Mouse (Mus musculus): ENCODE measurements at regions not wholly inside any gene's neighbourhood (a gene's known extent, or its start where the extent isn't known, plus 50 kb on each side); places are given as distances from the start of the nearest gene placed in this dataset.

- no peaks in the 10 kb centered on the region for H3K4me1 ChIP-seq (ENCODE audit: control insufficient read depth, low read depth, low read length)
- no peaks in the 10 kb centered on the region for H3K27me3 ChIP-seq (ENCODE audit: control insufficient read depth, insufficient read depth, low read depth, low read length)
- no peaks in the 10 kb centered on the region for H3K36me3 ChIP-seq (ENCODE audit: control insufficient read depth, insufficient read depth)
- no peaks in the 10 kb centered on the region for H3K9me3 ChIP-seq (replicated peaks; ENCODE audit: control insufficient read depth, low read length)
- no peak overlapping the region for H3K9ac ChIP-seq (ENCODE audit: low read depth, low read length)
- no peak overlapping the region for H3K27ac ChIP-seq (ENCODE audit: low read length)
- no peak for ATAC-seq (ENCODE audit: low read depth)
- no peak overlapping the region for H3K4me3 ChIP-seq (ENCODE audit: low read depth, low read length)
- no peak overlapping the region for H3K4me2 ChIP-seq (ENCODE audit: low read depth, low read length)
Observed at GRCm38 (mm10) chrX:159116210-159116609, 93.9 kb upstream of the Rps6ka3 start.

GRCm38 (mm10) chrX:159140554-159140953 is 69.6 kb upstream of the Rps6ka3 start:
- Histone ChIP-seq H3K27me3 (ENCODE audit: control insufficient read depth, insufficient read depth, low read depth, low read length) (no peaks in the 10 kb centered on the region), H3K4me2 (ENCODE audit: low read depth, low read length) (no peak overlapping the region), H3K9me3 (replicated peaks; ENCODE audit: control insufficient read depth, low read length) (no peaks in the 10 kb centered on the region), H3K4me3 (ENCODE audit: low read depth, low read length) (no peak overlapping the region), H3K4me1 (ENCODE audit: control insufficient read depth, low read depth, low read length) (no peaks in the 10 kb centered on the region), H3K36me3 (ENCODE audit: control insufficient read depth, insufficient read depth) (no peaks in the 10 kb centered on the region), H3K9ac (ENCODE audit: low read depth, low read length) (no peak overlapping the region), H3K27ac (ENCODE audit: low read length) (no peak overlapping the region)
- WGBS (ENCODE audit: insufficient replicate concordance) = 35% methylated on average over 4 of the region's 4 CpGs
- ATAC-seq (ENCODE audit: low read depth) = no peak

DNA sequence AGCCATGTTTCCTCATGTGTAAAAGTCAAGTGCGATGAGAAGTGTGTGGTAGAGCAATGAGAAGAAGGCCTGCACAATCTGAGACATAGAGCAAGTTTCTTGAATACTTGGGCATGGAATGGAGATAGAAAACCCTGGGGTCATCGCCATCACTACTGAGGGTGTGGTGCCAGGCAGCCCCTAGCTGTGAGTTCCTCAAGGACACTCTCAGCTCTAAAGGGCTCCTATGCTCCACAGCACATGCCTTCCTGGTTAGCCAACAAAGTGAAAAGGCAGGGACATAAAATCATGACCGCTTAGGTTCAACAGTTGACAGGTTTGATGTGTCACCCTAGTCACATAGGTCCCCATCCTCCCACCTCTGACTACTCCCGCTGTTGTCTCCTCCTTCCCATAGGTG is 66.8 kb upstream of the Rps6ka3 start:
- H3K9me3 ChIP-seq (replicated peaks; ENCODE audit: control insufficient read depth, low read length) = no peaks in the 10 kb centered on the region
- H3K4me3 ChIP-seq (ENCODE audit: low read depth, low read length) = no peak overlapping the region
- no peaks in the 10 kb centered on the region for H3K4me1 ChIP-seq (ENCODE audit: control insufficient read depth, low read depth, low read length)
- 56% methylated on average over 4 of the region's 4 CpGs for WGBS (ENCODE audit: insufficient replicate concordance)
- no peak overlapping the region for H3K9ac ChIP-seq (ENCODE audit: low read depth, low read length)
- no peak for ATAC-seq (ENCODE audit: low read depth)
- H3K27ac ChIP-seq (ENCODE audit: low read length) = no peak overlapping the region
- no peak overlapping the region for H3K4me2 ChIP-seq (ENCODE audit: low read depth, low read length)
- no peaks in the 10 kb centered on the region for H3K27me3 ChIP-seq (ENCODE audit: control insufficient read depth, insufficient read depth, low read depth, low read length)
- no peaks in the 10 kb centered on the region for H3K36me3 ChIP-seq (ENCODE audit: control insufficient read depth, insufficient read depth)

DNA sequence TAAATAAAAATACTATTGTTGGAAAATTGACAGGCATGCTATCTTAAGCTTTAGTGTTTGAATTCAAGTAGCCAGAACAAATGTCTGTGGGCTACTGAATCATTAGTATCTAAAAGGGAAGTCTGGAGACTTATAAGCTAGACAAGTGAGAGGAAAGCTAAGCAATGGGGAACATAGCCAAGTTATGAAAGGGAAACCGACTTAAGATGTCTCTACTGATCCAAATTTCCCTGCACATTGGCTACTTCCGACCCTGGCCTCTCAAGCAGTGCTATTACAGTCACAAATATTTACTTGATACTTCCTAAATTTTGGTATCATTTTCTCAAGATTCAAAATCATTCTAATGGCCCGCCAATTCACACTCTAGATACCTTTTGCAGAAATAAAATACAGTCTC is 65.4 kb upstream of the Rps6ka3 start:
- no peak overlapping the region for H3K4me2 ChIP-seq (ENCODE audit: low read depth, low read length)
- 42% methylated on average over 3 of the region's 3 CpGs for WGBS (ENCODE audit: insufficient replicate concordance)
- no peak overlapping the region for H3K9ac ChIP-seq (ENCODE audit: low read depth, low read length)
- H3K9me3 ChIP-seq (replicated peaks; ENCODE audit: control insufficient read depth, low read length) = no peaks in the 10 kb centered on the region
- no peaks in the 10 kb centered on the region for H3K36me3 ChIP-seq (ENCODE audit: control insufficient read depth, insufficient read depth)
- H3K4me1 ChIP-seq (ENCODE audit: control insufficient read depth, low read depth, low read length) = no peaks in the 10 kb centered on the region
- no peak overlapping the region for H3K4me3 ChIP-seq (ENCODE audit: low read depth, low read length)
- H3K27me3 ChIP-seq (ENCODE audit: control insufficient read depth, insufficient read depth, low read depth, low read length) = no peaks in the 10 kb centered on the region
- no peak for ATAC-seq (ENCODE audit: low read depth)
- no peak overlapping the region for H3K27ac ChIP-seq (ENCODE audit: low read length)

DNA sequence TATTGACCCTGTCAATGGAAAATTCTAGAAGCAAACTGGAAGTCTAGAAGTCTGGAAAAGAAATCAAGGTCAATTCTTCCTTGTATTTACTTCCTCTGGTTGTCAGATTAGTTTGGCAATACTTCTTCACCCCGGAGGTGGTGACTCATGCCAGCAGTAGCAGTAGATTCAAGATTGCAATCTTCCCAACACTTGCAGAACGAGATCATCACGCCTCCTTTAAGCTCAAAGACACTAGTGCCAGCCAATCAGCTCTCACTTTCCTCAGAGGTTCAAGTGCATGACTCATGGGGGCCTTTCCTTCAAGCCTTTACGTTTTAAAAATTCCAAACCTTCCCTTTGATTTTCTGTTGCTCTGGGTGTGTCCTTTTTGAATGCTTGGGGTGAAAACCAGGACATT is 64.9 kb upstream of the Rps6ka3 start:
- WGBS (ENCODE audit: insufficient replicate concordance) = 34% methylated on average over 4 of the region's 4 CpGs
- H3K36me3 ChIP-seq (ENCODE audit: control insufficient read depth, insufficient read depth) = no peaks in the 10 kb centered on the region
- H3K4me1 ChIP-seq (ENCODE audit: control insufficient read depth, low read depth, low read length) = no peaks in the 10 kb centered on the region
- H3K4me3 ChIP-seq (ENCODE audit: low read depth, low read length) = no peak overlapping the region
- no peak for ATAC-seq (ENCODE audit: low read depth)
- H3K9me3 ChIP-seq (replicated peaks; ENCODE audit: control insufficient read depth, low read length) = no peaks in the 10 kb centered on the region
- H3K9ac ChIP-seq (ENCODE audit: low read depth, low read length) = no peak overlapping the region
- no peak overlapping the region for H3K27ac ChIP-seq (ENCODE audit: low read length)
- H3K27me3 ChIP-seq (ENCODE audit: control insufficient read depth, insufficient read depth, low read depth, low read length) = no peaks in the 10 kb centered on the region
- no peak overlapping the region for H3K4me2 ChIP-seq (ENCODE audit: low read depth, low read length)

- no peaks in the 10 kb centered on the region for H3K4me1 ChIP-seq (ENCODE audit: control insufficient read depth, low read depth, low read length)
- H3K9ac ChIP-seq (ENCODE audit: low read depth, low read length) = no peak overlapping the region
- no peaks in the 10 kb centered on the region for H3K27me3 ChIP-seq (ENCODE audit: control insufficient read depth, insufficient read depth, low read depth, low read length)
- no peaks in the 10 kb centered on the region for H3K9me3 ChIP-seq (replicated peaks; ENCODE audit: control insufficient read depth, low read length)
- H3K27ac ChIP-seq (ENCODE audit: low read length) = no peak overlapping the region
- WGBS (ENCODE audit: insufficient replicate concordance) = 29% methylated on average over 5 of the region's 5 CpGs
- no peak overlapping the region for H3K4me3 ChIP-seq (ENCODE audit: low read depth, low read length)
- no peaks in the 10 kb centered on the region for H3K36me3 ChIP-seq (ENCODE audit: control insufficient read depth, insufficient read depth)
- no peak for ATAC-seq (ENCODE audit: low read depth)
- no peak overlapping the region for H3K4me2 ChIP-seq (ENCODE audit: low read depth, low read length)
Observed at GRCm38 (mm10) chrX:159155786-159156185, 54.3 kb upstream of the Rps6ka3 start.

DNA sequence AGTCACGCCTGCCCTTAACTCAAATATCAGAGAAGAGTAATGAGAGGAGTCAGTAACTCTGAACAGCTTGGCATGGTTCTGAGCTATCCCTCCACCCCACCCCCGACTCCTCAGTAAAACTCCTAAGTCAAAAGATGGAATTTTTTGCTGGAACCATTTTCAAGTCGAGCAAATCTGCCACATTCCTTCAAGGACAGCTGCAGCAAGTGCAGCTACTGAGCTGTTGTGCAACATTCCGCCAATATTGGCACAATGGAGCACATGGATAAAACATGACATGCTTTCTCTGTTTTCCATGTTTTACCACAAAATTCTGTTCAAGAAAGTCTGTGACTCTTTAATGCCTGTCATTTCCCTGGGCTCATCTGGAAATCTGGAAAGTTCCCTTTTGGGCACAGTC is 53.1 kb upstream of the Rps6ka3 start:
- 47% methylated on average over 4 of the region's 4 CpGs for WGBS (ENCODE audit: insufficient replicate concordance)
- Histone ChIP-seq H3K4me2 (ENCODE audit: low read depth, low read length) (no peak overlapping the region), H3K36me3 (ENCODE audit: control insufficient read depth, insufficient read depth) (no peaks in the 10 kb centered on the region), H3K4me3 (ENCODE audit: low read depth, low read length) (no peak overlapping the region), H3K27ac (ENCODE audit: low read length) (no peak overlapping the region), H3K9ac (ENCODE audit: low read depth, low read length) (no peak overlapping the region), H3K9me3 (replicated peaks; ENCODE audit: control insufficient read depth, low read length) (no peaks in the 10 kb centered on the region), H3K27me3 (ENCODE audit: control insufficient read depth, insufficient read depth, low read depth, low read length) (no peaks in the 10 kb centered on the region), H3K4me1 (ENCODE audit: control insufficient read depth, low read depth, low read length) (no peaks in the 10 kb centered on the region)
- ATAC-seq (ENCODE audit: low read depth) = no peak

DNA sequence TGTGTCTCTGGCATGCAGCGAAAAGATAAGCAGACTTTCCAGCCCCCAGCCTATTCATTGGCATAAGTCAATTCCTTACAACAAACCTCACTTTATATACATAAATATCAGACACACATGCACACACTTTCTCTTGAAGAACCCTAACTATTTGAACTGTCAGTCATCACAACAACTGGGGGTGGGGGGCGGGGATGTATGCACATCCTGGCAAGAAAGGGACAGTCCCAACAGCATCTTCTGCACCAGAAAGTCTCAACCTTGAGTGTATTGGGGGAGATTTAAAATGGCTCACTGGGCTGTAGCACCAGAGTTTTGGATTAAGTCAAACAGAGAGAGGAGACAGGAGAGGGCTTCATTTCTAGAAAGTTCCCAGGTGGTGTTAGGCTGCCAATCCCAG is 50.4 kb upstream of the Rps6ka3 start:
- no peak for ATAC-seq (ENCODE audit: low read depth)
- no peak overlapping the region for H3K4me2 ChIP-seq (ENCODE audit: low read depth, low read length)
- no peaks in the 10 kb centered on the region for H3K27me3 ChIP-seq (ENCODE audit: control insufficient read depth, insufficient read depth, low read depth, low read length)
- H3K9me3 ChIP-seq (replicated peaks; ENCODE audit: control insufficient read depth, low read length) = no peaks in the 10 kb centered on the region
- no peaks in the 10 kb centered on the region for H3K4me1 ChIP-seq (ENCODE audit: control insufficient read depth, low read depth, low read length)
- H3K36me3 ChIP-seq (ENCODE audit: control insufficient read depth, insufficient read depth) = no peaks in the 10 kb centered on the region
- H3K27ac ChIP-seq (ENCODE audit: low read length) = no peak overlapping the region
- no peak overlapping the region for H3K4me3 ChIP-seq (ENCODE audit: low read depth, low read length)
- H3K9ac ChIP-seq (ENCODE audit: low read depth, low read length) = no peak overlapping the region
- 58% methylated on average over 2 of the region's 2 CpGs for WGBS (ENCODE audit: insufficient replicate concordance)

All from liver, embryonic 16.5 days (tissue).